In genomic region chr3:96938738-96939137, GRCm38 (mm10) we compare ENCODE assay signal across 9 mouse cellular contexts. TPM values are rescaled to one million over a fixed set of nuclear protein-coding genes. Genes with fewer than 3 reads are reported as not detected.
DNase-seq lines count a peak whose midpoint lies in the region; ATAC-seq and TF ChIP-seq lines count a peak whose summit lies in the region.
"Had no signal": no experiment of that assay in that cellular context is flagged by ENCODE, and none has a peak within 500 bp of the region (broad histone marks: within the 10 kb centered on the region; RNA-seq: fewer than 3 reads in every experiment).

No protein-coding gene starts in this region.

- no peak overlapping the region for H3K4me3 ChIP-seq in ES-E14 (ENCODE audit: insufficient read depth in 1 of 2, low read depth in 1 of 2, low read length in 2 of 2, poor library complexity in 1 of 2, severe bottlenecking in 1 of 2)

- peak; percentile 92 to 93 for ATAC-seq in hematopoietic stem cell, adult 5-6 weeks (replicated peaks in 1 of 2; ENCODE audit: insufficient read depth in 1 of 2, low FRiP score in 2 of 2, low TSS enrichment in 1 of 2, low read depth in 1 of 2, poor library complexity in 2 of 2, severe bottlenecking in 2 of 2)

- no peaks in the 10 kb centered on the region for H3K4me1 ChIP-seq in ES-E14 (ENCODE audit: control insufficient read depth in 2 of 2, insufficient read depth in 2 of 2, low read length in 2 of 2, poor library complexity in 1 of 2)

- H3K9me3 ChIP-seq in ES-E14 (ENCODE audit: control insufficient read depth, insufficient read depth, low read depth, low read length) = no peaks in the 10 kb centered on the region

- DNase-seq in ES-E14 (ENCODE audit: low read depth, low spot score) = peak; percentile 80
- peak; percentile 83 for DNase-seq in cerebellum, adult 11-12 months
- peak; percentile 87 for DNase-seq in forelimb bud, embryonic 11.5 days (ENCODE audit: low read depth, low spot score)
- DNase-seq in layer of hippocampus, adult 8-10 months (ENCODE audit: low spot score in 2 of 2) = peak; percentile 83 to 92
- DNase-seq in lung, postnatal 10 days = peak; percentile 93
- peak; percentile 57 for DNase-seq in retina, adult 2 months (ENCODE audit: low read depth, low spot score)
- DNase-seq in thymus, postnatal 25 days = peak; percentile 88

- H3K36me3 ChIP-seq in ES-E14 (ENCODE audit: control insufficient read depth, insufficient read depth, low read length, poor library complexity, severe bottlenecking) = no peaks in the 10 kb centered on the region

- no peak overlapping the region for H3K9ac ChIP-seq in ES-E14 (ENCODE audit: insufficient read depth, low read depth, low read length, poor library complexity, severe bottlenecking)

- H3K27ac ChIP-seq in ES-E14 (ENCODE audit: insufficient read depth, low read depth, low read length, poor library complexity, severe bottlenecking) = no peak overlapping the region
- H3K27ac ChIP-seq: macrophage had no signal

- in situ Hi-C loops in ES-E14 (cut with MboI; ENCODE audit: low sequenced_read_pairs in 2 of 2, unreplicated experiment in 2 of 2) = loop anchor here (5.0 to 25.0 kb wide), 4 partner anchors 246 to 399 kb away; no protein-coding TSS in a partner anchor

TF ChIP-seq in ES-E14, 5 proteins besides CTCF, POLR2A, EP300 and RAD21:
- TF ChIP-seq CHD2 (IDR thresholded peaks at IDR 0.05; ENCODE audit: low read depth, low read length) (no peak), ZC3H11A (IDR thresholded peaks at IDR 0.05; ENCODE audit: borderline replicate concordance, low read depth, low read length) (peak; percentile 96)
TF ChIP-seq in ES-E14: peak in this region for 1.

RNA-seq across cellular contexts. Expression of gene Gja8, which starts 12.9 kb away (rescaled TPM):
- total RNA-seq in ES-E14 (2012; rRNA removed) = 0.04 and 0.05 TPM in 2 replicates
- not detected in 2 replicates for total RNA-seq in hematopoietic stem cell, adult 5-6 weeks (2017)
- total RNA-seq in layer of hippocampus, adult 8-10 months (2022) = not detected

RNA-seq across cellular contexts. Expression of gene Gpr89, which starts 33.6 kb away (rescaled TPM):
- total RNA-seq in ES-E14 (2012; rRNA removed) = 40.5 and 42.3 TPM in 2 replicates
- 12.8 and 23.0 TPM in 2 replicates for total RNA-seq in hematopoietic stem cell, adult 5-6 weeks (2017)
- 10 to 100 TPM; 37.0 to 45.8 (median 44.7) TPM for total RNA-seq in layer of hippocampus, adult 8-10 months (2022)

RNA-seq across cellular contexts. Expression of gene Gja5, which starts 34.2 kb away (rescaled TPM):
- total RNA-seq in ES-E14 (2012; rRNA removed) = 0.13 and 0.26 TPM in 2 replicates
- 0.19 TPM in 1 of 2 replicates, not detected in the other for total RNA-seq in hematopoietic stem cell, adult 5-6 weeks (2017)
- total RNA-seq in layer of hippocampus, adult 8-10 months (2022) = 1 to 10 TPM in 1 of 4 experiments, under 1 TPM in 3; 0.39 to 1.3 (median 0.62) TPM
